Mouse (Mus musculus): ENCODE measurements at regions not wholly inside any gene's neighbourhood (a gene's known extent, or its start where the extent isn't known, plus 50 kb on each side); places are given as distances from the start of the nearest gene placed in this dataset.
"Not testable (repeated sequence)": the region's sequence is repeated elsewhere in the genome, so short reads cannot be mapped to it uniquely, and the experiment has no call there.

GRCm38 (mm10) chr4:55243091-55244058 lies 106.5 kb upstream of the Rad23b start:
- ATAC-seq (replicated peaks in 1 of 2; ENCODE audit: insufficient read depth in 1 of 2, low FRiP score in 2 of 2, low TSS enrichment in 1 of 2, low read depth in 1 of 2, poor library complexity in 2 of 2, severe bottlenecking in 2 of 2): no peak

DNA sequence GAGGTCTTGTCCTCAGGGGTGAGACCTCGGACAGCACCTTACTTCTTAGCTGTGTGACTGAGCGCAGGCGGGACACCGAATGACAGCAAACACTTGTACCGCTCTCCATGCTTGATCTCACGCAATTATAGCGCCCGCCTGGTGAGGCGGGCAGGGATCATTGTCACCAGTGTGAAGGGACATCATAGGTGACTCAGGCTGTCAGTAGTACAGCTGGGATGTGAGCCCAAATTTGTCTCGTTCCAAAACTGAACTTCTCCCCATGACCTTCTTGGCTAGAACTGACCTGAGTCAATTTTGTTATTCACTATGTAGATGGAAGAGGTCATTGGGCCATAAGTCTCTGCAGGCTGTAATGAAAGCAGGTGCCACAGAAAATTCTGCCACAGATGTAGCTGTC lies 104.1 kb upstream of the Rad23b start:
- ATAC-seq (replicated peaks in 1 of 2; ENCODE audit: insufficient read depth in 1 of 2, low FRiP score in 2 of 2, low TSS enrichment in 1 of 2, low read depth in 1 of 2, poor library complexity in 2 of 2, severe bottlenecking in 2 of 2): no peak

DNA sequence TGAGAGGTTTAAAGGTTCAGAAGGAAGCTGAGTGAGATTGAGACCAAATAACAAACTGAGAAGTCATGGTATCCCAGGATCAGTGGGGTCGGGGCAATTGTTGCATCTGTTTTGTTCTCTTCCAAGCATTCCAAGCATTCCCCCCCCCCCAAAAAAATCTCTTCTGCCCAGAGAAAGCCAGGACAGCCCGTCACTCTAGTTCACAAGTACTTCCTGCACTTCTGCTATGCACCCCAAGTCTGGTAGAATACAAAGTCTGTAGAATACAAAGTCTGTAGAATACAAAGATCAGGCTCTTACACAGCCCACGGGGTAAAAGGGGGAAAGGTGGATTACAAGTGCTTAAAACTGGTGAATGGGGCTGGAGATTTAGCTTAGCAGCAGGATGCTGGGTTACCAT lies 99.5 kb upstream of the Rad23b start:
- ATAC-seq (replicated peaks in 1 of 2; ENCODE audit: insufficient read depth in 1 of 2, low FRiP score in 2 of 2, low TSS enrichment in 1 of 2, low read depth in 1 of 2, poor library complexity in 2 of 2, severe bottlenecking in 2 of 2): no peak

DNA sequence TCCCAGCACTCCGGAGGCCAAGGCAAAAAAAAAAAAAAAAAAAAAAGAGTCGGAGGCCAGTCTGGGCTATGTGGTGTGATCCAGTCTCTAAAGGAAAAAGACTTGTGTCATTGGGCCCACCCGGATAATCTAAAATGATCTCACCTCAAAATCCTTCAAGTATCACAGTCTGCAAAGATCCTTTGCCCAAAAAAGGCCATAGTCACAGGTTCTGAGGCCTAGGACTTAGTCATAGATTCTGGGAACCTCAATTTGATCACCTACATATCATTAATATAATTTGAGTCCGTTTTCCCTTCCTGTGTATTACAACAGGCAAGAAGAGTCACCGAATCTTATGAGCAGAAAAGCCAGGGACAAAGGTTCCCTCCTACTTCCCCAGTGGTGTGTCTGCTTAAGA lies 98.3 kb upstream of the Rad23b start:
- no peak for ATAC-seq (replicated peaks in 1 of 2; ENCODE audit: insufficient read depth in 1 of 2, low FRiP score in 2 of 2, low TSS enrichment in 1 of 2, low read depth in 1 of 2, poor library complexity in 2 of 2, severe bottlenecking in 2 of 2)

- no peak for ATAC-seq (replicated peaks in 1 of 2; ENCODE audit: insufficient read depth in 1 of 2, low FRiP score in 2 of 2, low TSS enrichment in 1 of 2, low read depth in 1 of 2, poor library complexity in 2 of 2, severe bottlenecking in 2 of 2)
Measured at GRCm38 (mm10) chr4:55253769-55254168, 96.1 kb upstream of the Rad23b start.

- no peak for ATAC-seq (replicated peaks in 1 of 2; ENCODE audit: insufficient read depth in 1 of 2, low FRiP score in 2 of 2, low TSS enrichment in 1 of 2, low read depth in 1 of 2, poor library complexity in 2 of 2, severe bottlenecking in 2 of 2)
Measured at GRCm38 (mm10) chr4:55271965-55272630, 77.7 kb upstream of the Rad23b start.

DNA sequence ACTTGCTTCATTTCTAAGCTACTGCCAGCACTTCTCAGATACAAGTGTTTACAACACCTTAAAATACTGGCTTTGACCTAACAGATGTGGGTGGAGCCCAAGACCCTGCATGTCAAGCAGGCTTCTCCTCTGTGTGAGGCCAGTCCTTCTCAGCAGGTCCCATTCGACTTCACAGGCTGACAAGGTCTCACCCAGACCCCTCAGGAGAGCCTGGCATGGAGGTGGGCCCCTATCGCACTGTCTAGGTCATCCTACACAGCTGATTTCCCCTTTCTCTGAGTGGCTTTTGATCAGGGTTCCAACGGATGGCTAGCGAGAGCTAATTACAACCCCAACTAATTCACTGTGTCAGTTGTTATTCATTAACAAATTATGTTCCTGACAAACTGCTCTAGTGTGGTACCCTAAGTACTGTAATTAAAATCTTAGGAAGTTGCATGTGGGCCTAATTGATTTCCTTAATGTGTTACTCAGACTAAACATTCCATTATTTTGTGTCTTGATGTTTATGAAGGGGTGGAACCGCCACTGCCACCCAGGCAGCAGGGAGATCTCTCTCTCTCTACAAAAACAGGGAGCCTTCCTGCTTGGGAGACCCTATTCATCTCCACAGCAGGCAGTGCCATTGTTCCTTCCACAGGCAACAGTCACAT lies 73.4 kb upstream of the Rad23b start:
- no peak for ATAC-seq (replicated peaks in 1 of 2; ENCODE audit: insufficient read depth in 1 of 2, low FRiP score in 2 of 2, low TSS enrichment in 1 of 2, low read depth in 1 of 2, poor library complexity in 2 of 2, severe bottlenecking in 2 of 2)

DNA sequence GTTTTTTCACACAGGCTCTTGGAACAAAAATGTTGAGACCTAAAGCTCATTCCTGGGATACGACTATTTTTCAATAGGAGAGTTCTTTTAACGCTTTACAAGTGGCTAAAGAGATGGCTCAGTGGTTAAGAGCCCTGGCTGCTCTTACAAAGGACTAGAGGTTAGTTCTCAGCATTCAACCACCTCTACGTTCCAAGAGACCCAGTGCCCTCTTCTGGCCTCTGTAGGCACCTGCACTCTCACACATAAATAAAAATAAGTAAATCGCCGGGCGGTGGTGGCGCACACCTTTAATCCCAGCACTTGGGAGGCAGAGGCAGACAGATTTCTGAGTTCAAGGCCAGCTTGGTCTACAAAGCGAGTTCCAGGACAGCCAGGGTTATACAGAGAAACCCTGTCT lies 70.5 kb upstream of the Rad23b start:
- ATAC-seq (replicated peaks in 1 of 2; ENCODE audit: insufficient read depth in 1 of 2, low FRiP score in 2 of 2, low TSS enrichment in 1 of 2, low read depth in 1 of 2, poor library complexity in 2 of 2, severe bottlenecking in 2 of 2): not testable (repeated sequence)

GRCm38 (mm10) chr4:55280706-55281105 lies 69.1 kb upstream of the Rad23b start:
- ATAC-seq (replicated peaks in 1 of 2; ENCODE audit: insufficient read depth in 1 of 2, low FRiP score in 2 of 2, low TSS enrichment in 1 of 2, low read depth in 1 of 2, poor library complexity in 2 of 2, severe bottlenecking in 2 of 2): no peak

DNA sequence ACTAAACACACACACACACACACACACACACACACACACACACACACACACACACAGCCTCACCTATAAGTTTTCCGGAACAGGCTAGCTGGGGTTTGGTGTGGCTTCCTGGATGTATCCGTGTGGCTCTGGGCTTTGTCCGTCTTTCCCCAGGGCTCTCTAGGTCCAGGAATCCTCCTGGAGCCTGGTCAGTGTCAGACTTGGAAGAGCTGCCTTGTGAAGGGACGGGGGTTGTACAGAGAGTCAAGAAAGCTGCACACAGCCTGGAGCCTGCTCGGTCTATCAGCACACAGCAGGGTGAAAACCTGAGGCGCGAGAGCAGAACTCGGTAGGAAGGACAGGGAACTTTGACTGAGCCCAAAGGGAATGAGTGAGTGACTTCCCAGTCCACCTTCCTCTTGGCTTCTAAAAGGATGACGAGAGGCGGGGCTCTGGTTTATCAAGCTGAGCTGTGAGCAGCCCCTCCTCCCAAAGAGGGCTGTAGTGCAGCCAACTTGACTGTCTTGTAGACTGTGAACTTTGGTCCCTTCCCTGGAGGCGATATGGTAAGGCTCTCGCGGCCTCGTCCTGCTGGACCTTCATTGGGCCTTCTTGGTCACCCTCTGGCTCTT lies 68.3 kb upstream of the Rad23b start:
- ATAC-seq (replicated peaks in 1 of 2; ENCODE audit: insufficient read depth in 1 of 2, low FRiP score in 2 of 2, low TSS enrichment in 1 of 2, low read depth in 1 of 2, poor library complexity in 2 of 2, severe bottlenecking in 2 of 2): no peak

GRCm38 (mm10) chr4:55282474-55282873 lies 67.4 kb upstream of the Rad23b start:
- no peak for ATAC-seq (replicated peaks in 1 of 2; ENCODE audit: insufficient read depth in 1 of 2, low FRiP score in 2 of 2, low TSS enrichment in 1 of 2, low read depth in 1 of 2, poor library complexity in 2 of 2, severe bottlenecking in 2 of 2)

DNA sequence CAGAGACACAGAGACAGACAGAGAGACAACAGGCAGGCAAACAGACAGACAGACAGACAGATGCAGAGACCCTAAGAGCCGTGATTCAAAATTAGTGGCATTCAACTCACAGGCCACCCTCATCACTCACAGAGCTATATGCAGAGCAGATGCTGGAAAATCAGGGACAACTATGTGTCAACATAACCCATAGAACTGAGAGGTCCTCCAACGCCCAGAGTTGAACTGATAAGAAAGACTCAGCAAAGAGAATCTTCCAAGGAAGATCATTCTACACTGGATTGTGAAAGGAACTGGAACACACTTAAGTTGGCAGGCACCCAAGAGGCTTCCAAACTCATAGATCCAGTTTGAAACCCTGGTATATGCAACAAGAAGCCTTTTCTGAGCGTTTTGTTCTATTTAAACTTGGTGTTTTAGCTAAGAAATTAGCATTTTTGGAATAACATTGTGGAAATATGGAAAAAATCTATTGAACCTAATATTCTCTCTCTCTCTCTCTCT lies 65.1 kb upstream of the Rad23b start:
- ATAC-seq (replicated peaks in 1 of 2; ENCODE audit: insufficient read depth in 1 of 2, low FRiP score in 2 of 2, low TSS enrichment in 1 of 2, low read depth in 1 of 2, poor library complexity in 2 of 2, severe bottlenecking in 2 of 2): no peak

GRCm38 (mm10) chr4:55285641-55286040 lies 64.2 kb upstream of the Rad23b start:
- ATAC-seq (replicated peaks in 1 of 2; ENCODE audit: insufficient read depth in 1 of 2, low FRiP score in 2 of 2, low TSS enrichment in 1 of 2, low read depth in 1 of 2, poor library complexity in 2 of 2, severe bottlenecking in 2 of 2): peak; percentile 59 to 66

GRCm38 (mm10) chr4:55288456-55288855 lies 61.4 kb upstream of the Rad23b start:
- no peak for ATAC-seq (replicated peaks in 1 of 2; ENCODE audit: insufficient read depth in 1 of 2, low FRiP score in 2 of 2, low TSS enrichment in 1 of 2, low read depth in 1 of 2, poor library complexity in 2 of 2, severe bottlenecking in 2 of 2)

- ATAC-seq (replicated peaks in 1 of 2; ENCODE audit: insufficient read depth in 1 of 2, low FRiP score in 2 of 2, low TSS enrichment in 1 of 2, low read depth in 1 of 2, poor library complexity in 2 of 2, severe bottlenecking in 2 of 2): no peak
Measured at GRCm38 (mm10) chr4:55292277-55292676, 57.6 kb upstream of the Rad23b start.

DNA sequence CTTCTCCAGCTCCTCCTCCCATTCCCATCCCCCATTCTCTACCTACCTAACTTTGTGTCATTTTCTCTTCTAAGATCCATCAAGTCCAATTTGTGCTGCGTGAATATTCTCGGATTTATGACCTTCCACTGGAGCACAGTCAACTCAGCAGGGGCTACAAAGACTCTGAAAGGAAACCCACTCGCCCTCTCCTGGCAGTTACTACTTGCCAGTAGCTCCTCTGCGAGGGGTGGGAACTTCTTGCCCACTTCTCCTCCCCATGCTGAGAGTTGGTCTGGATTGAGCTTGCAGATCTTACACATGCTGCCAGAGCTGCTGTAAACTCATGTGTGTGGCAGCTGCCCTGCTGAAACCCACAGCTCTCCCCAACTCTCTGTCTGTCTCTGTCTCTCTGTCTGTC lies 57.1 kb upstream of the Rad23b start:
- no peak for ATAC-seq (replicated peaks in 1 of 2; ENCODE audit: insufficient read depth in 1 of 2, low FRiP score in 2 of 2, low TSS enrichment in 1 of 2, low read depth in 1 of 2, poor library complexity in 2 of 2, severe bottlenecking in 2 of 2)

GRCm38 (mm10) chr4:55293347-55294079 lies 56.3 kb upstream of the Rad23b start:
- no peak for ATAC-seq (replicated peaks in 1 of 2; ENCODE audit: insufficient read depth in 1 of 2, low FRiP score in 2 of 2, low TSS enrichment in 1 of 2, low read depth in 1 of 2, poor library complexity in 2 of 2, severe bottlenecking in 2 of 2)
